Mouse (Mus musculus) embryonic facial prominence, embryonic 14.5 days (tissue): ENCODE results near the gene Smad3. TPM values are rescaled to one million over a fixed set of nuclear protein-coding genes. Genes with fewer than 3 reads are reported as not detected.

Source experiments
- ATAC-seq: fragments of 200-750 bp; cut with Nextera tagmentation; 2 replicates; pipeline ENCODE4 v1.8.0; 2017; ENCODE audit warnings: low read depth, moderate number of reproducible peaks, moderate TSS enrichment
- DNase-seq: peaks from one replicate; pipeline ENCODE4 v3.0.0-alpha.2; 2015; ENCODE audit warnings: low spot score
- H3K27ac ChIP-seq: fragments of 300-500 bp; sonication (generic); replicated peaks from 2 replicates; pipeline ENCODE4 v1.5.1; 2014; ENCODE audit warnings: low read depth, mild to moderate bottlenecking, low read length, moderate library complexity
- H3K27me3 ChIP-seq: fragments of 300-500 bp; sonication (generic); replicated peaks from 2 replicates; pipeline ENCODE4 v1.6.1; 2014; ENCODE audit warnings: low read length; ENCODE audit not compliant: control insufficient read depth, insufficient read depth
- H3K36me3 ChIP-seq: fragments of 300-500 bp; sonication (generic); 2 replicates; pipeline ENCODE4 v1.6.1; 2014; ENCODE audit warnings: low read length, mixed read lengths; ENCODE audit not compliant: control insufficient read depth, insufficient read depth
- H3K4me1 ChIP-seq: fragments of 300-500 bp; sonication (generic); 2 replicates; pipeline ENCODE4 v1.6.1; 2014; ENCODE audit warnings: antibody characterized with exemption, low read length; ENCODE audit not compliant: control insufficient read depth, insufficient read depth
- H3K4me2 ChIP-seq: fragments of 300-500 bp; sonication (generic); 2 replicates; pipeline ENCODE4 v1.6.1; 2014; ENCODE audit warnings: low read depth, mild to moderate bottlenecking, low read length, moderate library complexity, mixed read lengths
- H3K4me3 ChIP-seq: fragments of 300-500 bp; sonication (generic); 2 replicates; pipeline ENCODE4 v1.5.1; 2014; ENCODE audit warnings: low read depth, mild to moderate bottlenecking, low read length
- H3K9ac ChIP-seq: fragments of 300-500 bp; sonication (generic); 2 replicates; pipeline ENCODE4 v1.6.1; 2014; ENCODE audit warnings: low read depth, mild to moderate bottlenecking, low read length, moderate library complexity, mixed read lengths
- H3K9me3 ChIP-seq: fragments of 300-500 bp; sonication (generic); 2 replicates; pipeline ENCODE4 v1.6.1; 2016; ENCODE audit warnings: low read length; ENCODE audit not compliant: control insufficient read depth
- WGBS: fragments of 180-500 bp; shearing (Covaris S2); extraction: QIAGEN DNeasy Blood & Tissue Kit; methylation state at CpG from one replicate; pipeline ENCODE4 v1.1.7; 2014; 5-methylcytosine and 5-hydroxymethylcytosine counted together
- polyA plus RNA-seq: library from polyadenylated mRNA; unstranded; fragments of >200 nt; fragmentation: Nextera tagmentation; extraction: Ambion mirVana; gene quantifications from 2 replicates; pipeline ENCODE4 v1.2.1, GENCODE M21; 2014

The Smad3 gene
- polyA plus RNA-seq, 1 experiment from 2014 or later: 17.0 TPM

DNA sequence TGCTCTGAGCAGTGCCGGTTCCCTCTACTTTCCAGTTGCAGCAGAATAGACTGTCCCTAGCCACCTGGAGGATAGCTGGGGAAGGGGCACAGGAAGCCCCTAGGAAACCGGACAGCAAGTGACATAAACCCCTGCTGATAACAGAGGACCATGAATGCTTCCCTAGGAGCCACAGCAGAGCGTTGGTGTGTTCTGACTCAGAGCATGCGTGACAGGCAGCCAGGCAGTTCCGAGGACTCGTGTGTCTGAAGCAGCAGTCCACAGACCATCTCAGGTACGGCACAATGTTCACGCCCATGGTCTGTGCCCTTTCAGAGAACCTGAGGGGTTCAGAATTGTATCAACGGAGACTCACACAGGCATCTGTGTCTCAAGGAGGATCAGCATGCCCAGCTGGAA lies 109.3 kb downstream of the Smad3 start:
- DNase-seq: no peak
- H3K4me1 ChIP-seq: peaks cover 44% of the 10 kb centered on the region
- H3K9me3 ChIP-seq: no peaks in the 10 kb centered on the region
- no peak overlapping the region for H3K4me3 ChIP-seq
- no peak overlapping the region for H3K4me2 ChIP-seq
- no peak overlapping the region for H3K9ac ChIP-seq
- H3K27me3 ChIP-seq: no peaks in the 10 kb centered on the region
- ATAC-seq: no peak
- H3K27ac ChIP-seq: no peak overlapping the region
- peaks cover 56% of the 10 kb centered on the region for H3K36me3 ChIP-seq
- WGBS: 83% methylated on average over 9 of the region's 9 CpGs

DNA sequence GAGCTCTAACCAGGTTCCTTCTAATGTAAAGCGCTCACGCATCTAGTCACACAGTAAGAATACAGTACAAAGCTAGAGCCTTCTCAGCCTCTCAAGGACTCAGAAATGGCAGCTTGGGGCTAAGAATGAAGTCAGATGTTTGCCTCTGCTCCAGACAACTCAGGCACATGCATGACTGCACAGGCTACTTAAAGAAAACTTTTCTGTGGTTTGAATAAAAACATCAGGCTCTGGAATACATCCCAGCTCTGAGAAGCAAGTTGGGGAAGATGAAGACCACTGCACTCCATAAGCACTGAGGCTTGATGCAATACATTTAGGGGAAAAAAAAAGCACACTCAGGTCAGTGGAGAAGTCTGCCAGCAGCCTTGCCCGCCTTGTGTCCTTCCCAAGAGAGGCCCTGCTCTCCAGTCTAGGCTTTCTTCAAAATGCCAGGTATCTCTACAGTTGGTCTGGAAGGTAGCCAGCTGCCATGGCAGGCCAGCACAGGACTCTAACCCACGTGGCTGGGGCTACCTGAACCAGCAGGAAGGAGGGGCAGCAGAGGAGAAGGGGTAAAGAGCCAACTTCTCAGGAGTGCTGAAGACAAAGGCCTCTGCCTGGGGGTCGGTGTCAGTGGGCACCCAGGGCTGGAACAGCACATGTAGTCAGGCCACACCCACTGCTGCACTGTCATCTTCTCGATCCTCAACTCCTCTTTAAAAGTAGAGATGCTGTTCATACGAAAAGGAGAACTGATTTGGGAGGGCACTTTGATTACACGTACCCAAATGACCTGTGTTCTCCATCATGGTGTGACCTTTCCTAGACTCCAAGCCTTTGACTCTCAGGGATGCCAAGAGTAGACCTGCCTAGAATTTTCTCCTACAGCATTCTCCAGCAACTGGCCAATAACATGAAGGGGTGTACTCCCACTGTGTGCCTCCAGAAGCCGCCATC lies 109.9 kb downstream of the Smad3 start:
- Histone ChIP-seq H3K36me3 (peaks cover 57% of the 10 kb centered on the region), H3K27me3 (no peaks in the 10 kb centered on the region), H3K9ac (no peak overlapping the region), H3K4me1 (peaks cover 38% of the 10 kb centered on the region), H3K27ac (peak overlapping the region; percentile 61; the same call in 1 of the 2 replicates), H3K4me2 (no peak overlapping the region), H3K4me3 (no peak overlapping the region), H3K9me3 (no peaks in the 10 kb centered on the region)
- 74% methylated on average over 9 of the region's 9 CpGs for WGBS
- no peak for ATAC-seq
- peak; percentile 77 for DNase-seq

DNA sequence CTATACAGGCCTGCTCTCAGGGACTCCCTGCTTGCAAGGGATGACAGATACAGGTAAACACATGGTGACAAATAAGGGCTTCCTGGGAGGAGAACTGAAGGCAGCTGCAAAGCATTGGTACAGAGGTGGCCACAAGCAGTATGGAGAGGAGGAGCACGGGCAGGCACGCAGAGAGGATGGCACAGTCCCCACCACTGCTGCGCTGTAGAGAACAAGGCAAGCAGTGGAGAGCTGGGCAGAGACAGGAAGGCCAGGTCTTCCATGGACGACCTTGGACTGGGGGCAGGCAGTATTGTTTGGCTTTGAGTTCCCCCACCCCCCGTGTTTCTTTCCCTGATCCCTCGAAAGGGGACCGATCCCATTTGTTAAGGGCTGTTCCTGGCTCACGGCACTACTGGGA lies 112.7 kb downstream of the Smad3 start:
- H3K9ac ChIP-seq: no peak overlapping the region
- ATAC-seq (no peak), DNase-seq (no peak)
- no peaks in the 10 kb centered on the region for H3K27me3 ChIP-seq
- peaks cover 12% of the 10 kb centered on the region for H3K4me1 ChIP-seq
- no peaks in the 10 kb centered on the region for H3K9me3 ChIP-seq
- no peak overlapping the region for H3K4me2 ChIP-seq
- H3K27ac ChIP-seq: no peak overlapping the region
- H3K4me3 ChIP-seq: no peak overlapping the region
- peaks cover 50% of the 10 kb centered on the region for H3K36me3 ChIP-seq
- 82% methylated on average over 8 of the region's 8 CpGs for WGBS

DNA sequence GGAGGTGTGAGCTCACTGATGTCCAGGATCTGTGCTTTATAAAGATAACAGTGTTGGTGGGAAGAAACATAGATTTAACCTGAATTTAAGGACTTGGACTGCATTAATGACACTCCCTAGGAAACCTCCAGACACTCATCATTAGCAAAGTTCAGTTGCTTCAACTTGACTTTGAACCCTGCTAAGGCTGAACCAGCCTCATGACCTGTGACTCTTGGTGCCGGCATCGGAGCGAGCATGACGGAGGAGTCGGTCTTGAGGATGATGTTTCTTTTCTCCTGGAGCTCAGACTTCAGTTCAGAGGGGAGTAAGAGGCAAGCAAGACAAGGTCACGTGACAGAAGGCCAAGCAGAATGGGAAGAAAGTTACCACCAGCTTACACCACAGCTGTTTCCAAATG lies 113.8 kb downstream of the Smad3 start:
- Histone ChIP-seq H3K9me3 (no peaks in the 10 kb centered on the region), H3K36me3 (peaks cover 44% of the 10 kb centered on the region), H3K4me2 (no peak overlapping the region), H3K27ac (no peak overlapping the region), H3K27me3 (no peaks in the 10 kb centered on the region), H3K4me1 (peaks cover 12% of the 10 kb centered on the region), H3K4me3 (no peak overlapping the region), H3K9ac (no peak overlapping the region)
- WGBS: 89% methylated on average over 6 of the region's 6 CpGs
- ATAC-seq: no peak
- no peak for DNase-seq

DNA sequence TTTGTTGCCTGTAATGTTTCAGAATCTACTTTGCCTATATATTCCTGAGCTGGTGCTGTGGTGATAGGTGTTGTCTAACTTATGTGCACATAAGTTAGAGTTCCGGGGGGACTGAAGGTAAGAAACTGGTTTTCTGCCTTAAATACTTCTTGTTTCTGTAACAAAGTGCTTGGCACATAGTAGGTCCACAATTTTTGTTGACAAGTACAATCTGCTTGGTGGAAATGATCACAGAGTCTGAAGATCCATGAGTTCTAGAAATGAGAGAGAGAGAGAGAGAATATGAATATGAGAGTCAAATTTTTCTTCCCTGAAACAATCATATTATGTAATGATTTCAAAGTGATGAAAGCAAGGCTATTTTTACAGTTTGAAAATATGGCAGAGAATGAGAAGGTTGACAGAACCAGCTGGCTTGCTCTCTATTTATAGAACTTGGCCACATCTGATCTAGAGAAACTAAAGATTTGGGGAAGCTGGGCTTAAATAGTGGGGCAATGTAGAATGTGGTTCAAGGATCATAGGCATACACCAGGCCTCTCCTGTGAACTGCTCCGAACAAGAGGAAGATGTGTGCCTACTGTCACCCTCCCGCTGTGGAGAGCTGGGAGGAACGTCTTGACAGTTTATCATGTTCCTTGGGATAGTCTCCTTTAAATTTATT lies 115.7 kb downstream of the Smad3 start:
- Histone ChIP-seq H3K36me3 (peaks cover 36% of the 10 kb centered on the region; the same call in 1 of the 2 replicates), H3K27me3 (no peaks in the 10 kb centered on the region), H3K4me3 (no peak overlapping the region), H3K4me1 (peaks cover 2% of the 10 kb centered on the region), H3K9ac (no peak overlapping the region), H3K27ac (no peak overlapping the region), H3K9me3 (no peaks in the 10 kb centered on the region), H3K4me2 (no peak overlapping the region)
- no peak for ATAC-seq
- WGBS: 84% methylated on average over 4 of the region's 4 CpGs
- DNase-seq: no peak

DNA sequence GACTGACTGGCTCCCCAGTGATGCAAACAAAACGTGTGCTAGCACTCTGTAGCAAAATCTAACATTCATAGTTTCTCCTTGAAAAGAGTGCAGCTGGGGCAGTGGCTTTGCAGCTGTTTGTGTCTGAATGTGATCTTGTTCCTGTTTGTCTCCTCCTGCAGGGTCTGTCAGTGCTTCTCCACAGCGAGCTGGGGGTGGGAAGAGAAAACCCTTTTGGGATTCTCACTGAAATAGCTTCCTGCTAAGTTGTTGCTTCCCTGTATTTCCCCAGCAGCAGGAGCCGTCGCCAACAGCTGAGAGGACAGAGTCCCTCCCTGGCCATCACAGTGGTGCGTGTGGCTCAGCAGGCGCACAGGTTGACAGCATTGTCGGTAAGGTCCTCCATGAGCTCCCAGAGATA lies 121.7 kb downstream of the Smad3 start:
- Histone ChIP-seq H3K36me3 (peaks cover 17% of the 10 kb centered on the region; the same call in 1 of the 2 replicates), H3K27me3 (no peaks in the 10 kb centered on the region), H3K4me2 (no peak overlapping the region), H3K9ac (no peak overlapping the region), H3K27ac (no peak overlapping the region), H3K4me3 (no peak overlapping the region), H3K9me3 (no peaks in the 10 kb centered on the region), H3K4me1 (0 out of 2 replicates have a peak, but pooled peaks cover 4% of the 10 kb centered on the region)
- 61% methylated on average over 7 of the region's 7 CpGs for WGBS
- DNase-seq (no peak), ATAC-seq (no peak)

DNA sequence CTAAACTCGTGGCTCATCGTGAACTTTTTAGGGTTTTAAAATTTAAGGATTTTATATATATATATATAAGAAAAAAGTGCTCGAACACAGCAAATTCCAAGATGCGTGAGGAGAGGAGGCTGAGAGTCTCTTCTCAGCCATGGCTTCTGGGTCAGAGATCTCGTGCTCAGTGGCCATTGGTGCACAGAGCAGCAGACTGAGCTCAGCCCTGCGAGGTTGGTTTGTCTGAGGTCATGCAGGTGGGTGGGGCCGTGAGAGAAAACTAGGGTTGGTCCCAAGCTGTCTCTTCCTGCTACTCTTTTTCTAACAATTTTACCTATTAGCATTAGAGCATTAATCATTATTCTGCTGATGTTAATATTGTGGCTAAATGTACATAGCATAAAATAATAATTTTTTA lies 124.5 kb downstream of the Smad3 start:
- Histone ChIP-seq H3K27me3 (no peaks in the 10 kb centered on the region), H3K9me3 (no peaks in the 10 kb centered on the region), H3K4me1 (0 out of 2 replicates have a peak, but pooled peaks cover 4% of the 10 kb centered on the region), H3K36me3 (peaks cover 12% of the 10 kb centered on the region; the same call in 1 of the 2 replicates), H3K4me3 (no peak overlapping the region), H3K4me2 (no peak overlapping the region), H3K27ac (peak overlapping the region; percentile 45), H3K9ac (no peak overlapping the region)
- no peak for DNase-seq
- ATAC-seq: no peak
- WGBS: 65% methylated on average over 7 of the region's 7 CpGs

DNA sequence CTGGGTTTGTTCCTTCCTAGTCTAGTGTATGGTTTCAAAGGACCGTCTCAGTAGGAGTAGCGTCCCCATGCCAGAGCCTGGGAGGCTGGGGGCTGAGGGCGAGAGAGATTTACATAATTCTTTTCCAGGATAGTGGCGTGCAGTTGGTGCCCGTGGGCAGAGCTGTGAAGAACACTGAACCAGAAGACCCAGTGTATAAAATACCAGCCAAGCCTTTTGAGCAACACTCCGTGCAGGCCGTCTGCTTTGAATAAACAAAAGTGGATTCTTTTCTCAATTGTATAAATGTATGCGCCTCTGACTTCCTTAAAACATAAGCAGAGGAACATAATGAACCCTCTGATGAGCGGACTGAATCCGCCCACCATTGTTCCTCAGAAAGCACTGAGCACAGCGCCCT lies 124.9 kb downstream of the Smad3 start:
- 0 out of 2 replicates have a peak, but pooled peaks cover 4% of the 10 kb centered on the region for H3K4me1 ChIP-seq
- ATAC-seq (no peak), DNase-seq (peak; percentile 48)
- no peak overlapping the region for H3K4me3 ChIP-seq
- H3K9ac ChIP-seq: no peak overlapping the region
- H3K27ac ChIP-seq: peak overlapping the region; percentile 45
- no peak overlapping the region for H3K4me2 ChIP-seq
- 48% methylated on average over 11 of the region's 11 CpGs for WGBS
- no peaks in the 10 kb centered on the region for H3K27me3 ChIP-seq
- no peaks in the 10 kb centered on the region for H3K9me3 ChIP-seq
- H3K36me3 ChIP-seq: peaks cover 10% of the 10 kb centered on the region; the same call in 1 of the 2 replicates
